Mouse (Mus musculus): ENCODE data around the gene Cap1. TPM values are rescaled to one million over a fixed set of nuclear protein-coding genes. Genes with fewer than 3 reads are reported as not detected.

Gene Cap1
- polyA plus RNA-seq (2015; fragmentation: Nextera tagmentation; extraction: Ambion mirVana) = 44.3 and 51.9 TPM in 2 replicates

DNA sequence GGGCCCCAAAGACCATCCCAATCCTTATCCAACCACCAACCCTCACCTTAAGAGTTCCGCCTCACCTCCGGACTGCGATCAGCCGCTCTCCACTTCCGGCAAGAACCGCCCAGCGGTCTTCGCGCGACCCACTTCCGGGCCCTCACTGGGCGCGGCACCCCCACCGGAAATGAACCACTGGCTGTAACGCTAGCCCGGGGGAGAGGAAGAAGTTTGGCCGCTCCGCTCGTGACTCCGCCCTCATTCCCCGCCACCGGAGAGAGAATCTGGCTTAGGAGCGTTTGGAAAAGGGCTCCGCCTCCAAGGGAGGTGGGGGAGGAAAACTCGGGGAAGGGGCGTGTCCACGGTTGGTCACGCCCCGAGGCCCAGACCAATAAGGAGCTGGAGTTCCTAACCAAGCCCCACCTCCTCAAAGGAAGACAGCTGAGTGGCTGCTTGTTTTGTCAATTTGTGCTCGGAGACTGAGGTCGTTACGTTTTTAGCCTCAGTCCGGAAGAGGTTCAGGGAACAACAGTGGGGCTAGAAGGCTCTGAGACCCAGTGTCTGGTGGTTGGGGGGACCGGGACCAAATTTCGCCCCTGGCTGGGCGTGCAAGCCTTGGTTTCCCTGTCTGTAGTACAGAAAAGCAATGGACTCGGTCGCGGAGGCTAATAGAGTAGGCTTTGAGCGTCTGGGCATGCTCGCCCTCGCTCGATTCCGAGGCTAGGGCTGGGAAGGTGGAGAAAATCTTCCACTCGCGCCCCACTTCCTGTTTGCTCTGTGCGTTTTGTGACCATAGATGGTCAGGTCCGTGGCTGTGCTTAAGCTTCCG is at the start of gene Cap1:
TSS of gene Cap1 (minus strand) at position 289 of the 811 bp plus-strand sequence.
- Histone ChIP-seq H3K36me3 (ENCODE audit: control insufficient read depth, insufficient read depth) (no peaks in the 10 kb centered on the region), H3K9ac (ENCODE audit: low read length) (peak within 1 kb of the TSS; percentile 93), H3K27ac (ENCODE audit: low read length) (peak within 1 kb of the TSS; percentile 97), H3K4me2 (ENCODE audit: low read depth, low read length) (peak within 1 kb of the TSS; percentile 89), H3K27me3 (ENCODE audit: control insufficient read depth, insufficient read depth, low read length) (no peaks in the 10 kb centered on the region), H3K4me3 (ENCODE audit: low read length) (peak within 1 kb of the TSS; percentile 95), H3K4me1 (ENCODE audit: control insufficient read depth, insufficient read depth, low read length) (peaks cover 37% of the 10 kb centered on the region), H3K9me3 (replicated peaks; ENCODE audit: control insufficient read depth, low read length) (no peaks in the 10 kb centered on the region)
- under 1% methylated on average over 49 of the region's 49 CpGs for WGBS
- peak; percentile 95 for ATAC-seq (replicated peaks; ENCODE audit: extremely low read depth, insufficient read depth, low FRiP score)

DNA sequence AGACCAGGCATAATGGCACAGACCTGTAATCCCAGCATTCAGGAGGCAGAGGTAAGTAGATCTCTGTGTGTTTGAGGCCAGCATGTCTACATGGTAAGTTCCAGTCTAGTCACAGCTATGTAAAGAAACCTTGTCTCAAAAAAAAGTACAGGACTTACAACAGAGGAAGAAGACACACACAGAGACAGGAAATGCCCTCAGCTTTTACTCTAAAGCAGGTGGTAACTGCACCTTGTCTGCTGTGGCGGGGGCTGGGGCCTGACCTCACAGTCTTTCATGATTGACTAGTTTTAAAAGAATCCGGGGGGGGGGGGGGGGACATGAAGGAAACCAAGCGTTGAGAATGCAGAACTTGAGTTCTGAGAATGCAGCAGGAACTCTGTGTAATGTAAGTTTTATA is 48.0 kb upstream of the Cap1 start:
- Histone ChIP-seq H3K4me2 (ENCODE audit: low read depth, low read length) (no peak overlapping the region), H3K4me3 (ENCODE audit: low read length) (0 out of 2 replicates have a peak overlapping the region, but pooled peaks have one; percentile 8), H3K9ac (ENCODE audit: low read length) (no peak overlapping the region), H3K9me3 (replicated peaks; ENCODE audit: control insufficient read depth, low read length) (no peaks in the 10 kb centered on the region), H3K36me3 (ENCODE audit: control insufficient read depth, insufficient read depth) (no peaks in the 10 kb centered on the region), H3K4me1 (ENCODE audit: control insufficient read depth, insufficient read depth, low read length) (no peaks in the 10 kb centered on the region), H3K27me3 (ENCODE audit: control insufficient read depth, insufficient read depth, low read length) (no peaks in the 10 kb centered on the region), H3K27ac (ENCODE audit: low read length) (peak overlapping the region; percentile 50)
- ATAC-seq (replicated peaks; ENCODE audit: extremely low read depth, insufficient read depth, low FRiP score) = peak; percentile 53
- whole genome bisulfite sequencing = 54% methylated on average over 3 of the region's 3 CpGs

DNA sequence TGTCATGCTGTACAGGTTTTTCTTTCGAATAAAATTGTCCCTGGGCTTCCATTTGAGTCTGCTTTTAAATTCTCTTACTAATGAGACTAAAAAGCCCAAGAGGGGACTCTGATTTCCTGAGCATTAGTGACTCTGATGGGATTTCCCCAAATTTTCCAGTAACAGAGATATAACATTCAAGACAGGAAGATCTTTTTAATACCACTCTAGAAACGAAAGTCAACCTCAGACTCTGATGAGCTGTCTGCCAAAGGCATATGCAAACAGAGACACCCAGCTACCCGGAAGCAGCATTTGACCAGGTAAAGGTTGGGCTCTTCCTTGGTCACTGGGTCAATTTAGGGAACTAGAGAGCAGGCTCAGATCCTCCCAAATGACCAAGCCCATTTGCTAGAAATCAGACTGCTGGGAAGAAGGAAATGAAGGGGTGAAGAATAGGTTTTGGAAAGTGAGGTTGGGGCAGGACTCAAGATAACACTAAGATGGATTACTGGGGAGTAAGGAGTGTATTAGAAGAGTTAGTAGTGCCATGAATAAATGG is 47.3 kb upstream of the Cap1 start:
- Histone ChIP-seq H3K36me3 (ENCODE audit: control insufficient read depth, insufficient read depth) (no peaks in the 10 kb centered on the region), H3K4me1 (ENCODE audit: control insufficient read depth, insufficient read depth, low read length) (no peaks in the 10 kb centered on the region), H3K4me2 (ENCODE audit: low read depth, low read length) (peak overlapping the region; percentile 6; the same call in 1 of the 2 replicates), H3K9ac (ENCODE audit: low read length) (no peak overlapping the region), H3K27me3 (ENCODE audit: control insufficient read depth, insufficient read depth, low read length) (no peaks in the 10 kb centered on the region), H3K9me3 (replicated peaks; ENCODE audit: control insufficient read depth, low read length) (no peaks in the 10 kb centered on the region), H3K4me3 (ENCODE audit: low read length) (peak overlapping the region; percentile 8; the same call in 1 of the 2 replicates), H3K27ac (ENCODE audit: low read length) (peak overlapping the region; percentile 50)
- no peak for ATAC-seq (replicated peaks; ENCODE audit: extremely low read depth, insufficient read depth, low FRiP score)
- 56% methylated on average over 3 of the region's 3 CpGs for WGBS

DNA sequence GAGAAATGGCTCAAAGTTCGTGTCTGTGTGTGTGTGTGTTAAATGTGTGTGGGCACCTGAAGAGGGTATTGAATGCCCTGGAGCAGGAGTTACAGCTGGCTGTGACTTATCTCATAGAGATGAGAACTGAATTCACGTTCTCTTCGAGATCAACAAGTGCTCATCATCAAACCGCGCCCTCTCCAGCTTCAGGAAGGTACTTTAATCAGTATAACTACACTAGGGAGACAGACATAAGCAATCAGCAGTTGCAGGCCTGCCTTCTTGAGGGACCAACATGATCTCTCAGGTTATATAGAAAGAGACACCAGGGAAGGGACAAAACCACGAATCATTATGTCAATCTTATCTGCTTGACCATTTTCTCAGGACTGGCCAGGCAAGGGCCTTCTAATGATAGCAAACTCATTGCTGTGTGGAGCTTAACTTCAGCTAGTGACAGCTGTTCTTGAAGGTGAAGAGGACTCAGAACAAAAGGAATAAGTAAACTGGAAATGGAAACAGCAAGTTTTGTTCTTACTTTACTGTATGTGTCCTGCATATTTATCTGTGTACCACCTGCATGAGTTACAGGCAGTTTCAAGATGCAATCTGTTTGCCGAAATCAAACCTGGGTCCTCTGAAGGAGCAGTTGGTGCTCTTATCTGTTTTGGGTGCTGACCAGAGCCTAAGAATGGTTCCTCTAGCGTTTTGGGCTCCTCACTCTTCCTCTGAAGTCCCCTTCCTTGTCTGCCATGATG is 46.6 kb upstream of the Cap1 start:
- Histone ChIP-seq H3K27me3 (ENCODE audit: control insufficient read depth, insufficient read depth, low read length) (no peaks in the 10 kb centered on the region), H3K4me2 (ENCODE audit: low read depth, low read length) (no peak overlapping the region), H3K4me3 (ENCODE audit: low read length) (no peak overlapping the region), H3K9ac (ENCODE audit: low read length) (no peak overlapping the region), H3K4me1 (ENCODE audit: control insufficient read depth, insufficient read depth, low read length) (no peaks in the 10 kb centered on the region), H3K9me3 (replicated peaks; ENCODE audit: control insufficient read depth, low read length) (no peaks in the 10 kb centered on the region), H3K36me3 (ENCODE audit: control insufficient read depth, insufficient read depth) (no peaks in the 10 kb centered on the region), H3K27ac (ENCODE audit: low read length) (no peak overlapping the region)
- WGBS = 59% methylated on average over 8 of the region's 8 CpGs
- no peak for ATAC-seq (replicated peaks; ENCODE audit: extremely low read depth, insufficient read depth, low FRiP score)

DNA sequence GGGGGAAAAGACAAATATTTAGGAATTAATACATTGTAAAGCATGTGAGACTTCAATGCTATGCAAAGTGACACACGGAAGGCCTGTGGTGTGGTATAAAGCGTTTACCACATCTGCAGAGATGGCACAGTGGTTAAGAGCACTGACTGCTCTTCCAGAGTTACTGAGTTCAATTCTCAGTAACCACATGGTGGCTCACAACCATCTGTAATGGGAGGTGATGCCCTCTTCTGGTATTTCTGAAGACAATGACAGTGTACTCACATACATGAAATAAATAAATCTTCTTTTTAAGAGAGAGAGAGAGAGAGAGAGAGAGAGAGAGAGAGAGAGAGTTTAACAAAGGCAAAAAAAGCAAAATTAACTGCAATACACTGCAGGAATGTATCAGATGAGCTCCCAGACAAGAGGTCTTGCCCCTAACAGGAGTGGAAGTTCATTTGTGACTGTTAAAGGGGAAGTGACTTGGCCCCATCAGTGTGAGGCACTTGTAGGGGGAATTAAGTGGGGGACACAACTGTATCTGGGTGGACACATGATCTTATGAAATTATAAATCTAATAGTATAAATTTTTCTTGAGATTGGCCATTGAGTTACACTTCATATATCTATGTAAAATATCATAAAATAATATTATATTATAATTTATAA is 45.2 kb upstream of the Cap1 start:
- no peak for ATAC-seq (replicated peaks; ENCODE audit: extremely low read depth, insufficient read depth, low FRiP score)
- Histone ChIP-seq H3K4me3 (ENCODE audit: low read length) (no peak overlapping the region), H3K27me3 (ENCODE audit: control insufficient read depth, insufficient read depth, low read length) (no peaks in the 10 kb centered on the region), H3K9me3 (replicated peaks; ENCODE audit: control insufficient read depth, low read length) (no peaks in the 10 kb centered on the region), H3K4me1 (ENCODE audit: control insufficient read depth, insufficient read depth, low read length) (no peaks in the 10 kb centered on the region), H3K36me3 (ENCODE audit: control insufficient read depth, insufficient read depth) (no peaks in the 10 kb centered on the region), H3K9ac (ENCODE audit: low read length) (no peak overlapping the region), H3K27ac (ENCODE audit: low read length) (no peak overlapping the region), H3K4me2 (ENCODE audit: low read depth, low read length) (no peak overlapping the region)
- 68% methylated on average over 2 of the region's 2 CpGs for WGBS

DNA sequence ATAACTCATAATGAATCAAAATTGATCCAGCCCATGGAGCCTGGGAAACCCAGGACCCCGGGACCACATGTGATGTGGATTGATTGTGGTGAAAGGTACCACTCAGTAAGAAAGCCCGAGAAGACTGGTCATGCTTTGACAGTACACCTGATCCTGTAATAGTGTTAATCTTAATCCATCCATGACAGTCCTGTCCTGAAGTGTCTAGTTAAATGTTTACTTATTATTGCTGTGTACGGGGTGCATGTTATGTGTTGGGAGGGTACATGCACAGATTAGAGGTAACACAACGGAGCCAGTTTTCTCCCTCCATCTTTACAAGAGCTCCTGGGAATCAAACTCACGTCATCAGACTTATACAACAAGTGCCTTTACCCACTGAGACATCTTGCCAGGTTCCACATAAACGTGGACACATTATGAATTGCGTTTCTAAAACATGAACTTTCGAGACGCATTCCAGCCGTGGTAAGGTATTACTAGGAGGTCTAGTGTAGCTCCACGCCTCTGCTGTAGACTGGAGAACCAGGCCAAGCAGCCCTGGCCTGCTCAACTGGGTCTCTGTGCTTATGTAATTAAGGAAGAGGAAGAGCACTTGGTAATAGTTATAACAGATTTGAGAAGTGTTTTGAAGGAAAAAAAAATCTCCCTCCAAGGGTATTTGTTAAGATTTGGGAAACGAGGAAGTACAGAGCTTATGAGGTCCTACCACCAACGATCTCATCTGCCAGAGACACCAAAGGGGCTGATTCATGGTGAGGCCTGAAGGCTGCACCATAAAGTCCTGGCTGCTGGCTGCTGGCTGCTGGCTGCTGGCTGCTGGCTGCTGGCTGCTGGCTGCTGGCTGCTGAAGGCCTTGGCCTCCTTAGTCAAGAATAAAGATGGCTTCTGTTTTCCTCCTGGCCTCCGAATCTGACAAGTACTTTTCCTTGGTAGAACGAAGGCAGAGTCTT is 37.8 kb upstream of the Cap1 start:
- 74% methylated on average over 15 of the region's 15 CpGs for WGBS
- no peaks in the 10 kb centered on the region for H3K9me3 ChIP-seq (replicated peaks; ENCODE audit: control insufficient read depth, low read length)
- H3K27ac ChIP-seq (ENCODE audit: low read length) = no peak overlapping the region
- H3K27me3 ChIP-seq (ENCODE audit: control insufficient read depth, insufficient read depth, low read length) = no peaks in the 10 kb centered on the region
- ATAC-seq (replicated peaks; ENCODE audit: extremely low read depth, insufficient read depth, low FRiP score) = no peak
- H3K4me3 ChIP-seq (ENCODE audit: low read length) = no peak overlapping the region
- no peaks in the 10 kb centered on the region for H3K4me1 ChIP-seq (ENCODE audit: control insufficient read depth, insufficient read depth, low read length)
- no peaks in the 10 kb centered on the region for H3K36me3 ChIP-seq (ENCODE audit: control insufficient read depth, insufficient read depth)
- no peak overlapping the region for H3K9ac ChIP-seq (ENCODE audit: low read length)
- no peak overlapping the region for H3K4me2 ChIP-seq (ENCODE audit: low read depth, low read length)

DNA sequence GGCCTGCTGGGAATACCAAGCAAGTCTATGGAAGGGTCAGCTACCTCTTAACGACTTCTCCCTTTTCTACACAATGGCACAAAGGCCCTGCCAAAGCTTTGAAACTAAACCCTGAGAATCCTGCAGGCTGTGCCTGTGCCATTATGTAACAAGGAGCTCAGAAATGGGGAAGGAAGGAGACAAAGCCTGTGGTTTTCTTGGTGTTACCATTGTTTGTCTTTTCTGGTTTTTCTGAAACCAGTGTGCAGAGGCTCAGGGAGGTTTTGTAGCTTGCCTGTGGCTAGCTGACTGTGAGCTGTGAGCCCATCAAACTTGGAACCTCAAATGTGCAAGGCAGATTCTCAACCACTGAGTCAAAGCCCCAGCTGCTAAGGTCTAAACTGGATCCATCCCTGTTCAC is 37.0 kb upstream of the Cap1 start:
- WGBS = 27% methylated on average over 1 of the region's 1 CpGs
- H3K27me3 ChIP-seq (ENCODE audit: control insufficient read depth, insufficient read depth, low read length) = no peaks in the 10 kb centered on the region
- ATAC-seq (replicated peaks; ENCODE audit: extremely low read depth, insufficient read depth, low FRiP score) = no peak
- H3K4me2 ChIP-seq (ENCODE audit: low read depth, low read length) = no peak overlapping the region
- no peaks in the 10 kb centered on the region for H3K36me3 ChIP-seq (ENCODE audit: control insufficient read depth, insufficient read depth)
- no peak overlapping the region for H3K27ac ChIP-seq (ENCODE audit: low read length)
- no peaks in the 10 kb centered on the region for H3K4me1 ChIP-seq (ENCODE audit: control insufficient read depth, insufficient read depth, low read length)
- no peak overlapping the region for H3K4me3 ChIP-seq (ENCODE audit: low read length)
- H3K9me3 ChIP-seq (replicated peaks; ENCODE audit: control insufficient read depth, low read length) = no peaks in the 10 kb centered on the region
- no peak overlapping the region for H3K9ac ChIP-seq (ENCODE audit: low read length)

DNA sequence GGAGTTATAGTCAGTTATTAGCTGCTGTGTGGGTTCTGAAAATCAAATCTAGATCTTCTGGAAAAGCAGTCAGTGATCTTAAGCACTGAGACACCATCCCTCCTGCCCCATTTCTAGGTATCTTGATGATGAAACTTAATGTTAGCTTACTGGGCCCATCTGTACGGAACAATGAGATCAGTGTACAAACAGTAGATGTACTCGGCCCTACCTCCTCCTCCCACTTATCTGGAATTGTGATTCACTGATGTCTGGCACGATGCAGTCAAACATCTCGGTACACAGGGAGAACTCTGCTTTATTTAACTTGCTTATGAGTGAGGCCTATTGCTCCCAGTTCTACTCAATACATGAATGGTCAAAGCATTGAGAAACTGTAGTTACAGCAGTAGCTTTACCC is 30.1 kb upstream of the Cap1 start:
- no peak overlapping the region for H3K27ac ChIP-seq (ENCODE audit: low read length)
- H3K9me3 ChIP-seq (replicated peaks; ENCODE audit: control insufficient read depth, low read length) = peaks cover 3% of the 10 kb centered on the region
- no peaks in the 10 kb centered on the region for H3K27me3 ChIP-seq (ENCODE audit: control insufficient read depth, insufficient read depth, low read length)
- H3K4me1 ChIP-seq (ENCODE audit: control insufficient read depth, insufficient read depth, low read length) = peaks cover 3% of the 10 kb centered on the region; the same call in 1 of the 2 replicates
- WGBS = 69% methylated on average over 4 of the region's 4 CpGs
- H3K4me2 ChIP-seq (ENCODE audit: low read depth, low read length) = no peak overlapping the region
- H3K9ac ChIP-seq (ENCODE audit: low read length) = no peak overlapping the region
- no peak for ATAC-seq (replicated peaks; ENCODE audit: extremely low read depth, insufficient read depth, low FRiP score)
- H3K4me3 ChIP-seq (ENCODE audit: low read length) = no peak overlapping the region
- no peaks in the 10 kb centered on the region for H3K36me3 ChIP-seq (ENCODE audit: control insufficient read depth, insufficient read depth)
